ENCODE assay signal across 7 mouse cellular contexts in genomic region chr17:12940151-12940805, GRCm38 (mm10). TPM values are rescaled to one million over a fixed set of nuclear protein-coding genes. Genes with fewer than 3 reads are reported as not detected.
DNase-seq lines count a peak whose midpoint lies in the region; ATAC-seq and TF ChIP-seq lines count a peak whose summit lies in the region.

TSS of gene Acat3 (minus strand) at chr17:12940600.

- H3K79me3 ChIP-seq in C2C12 (ENCODE audit: low read depth): no peaks in the 10 kb centered on the region

- H3K27ac ChIP-seq in ES-E14 (ENCODE audit: insufficient read depth, low read depth, low read length, poor library complexity, severe bottlenecking): no peak within 1 kb of the TSS
- H3K27ac ChIP-seq in embryonic facial prominence, embryonic 12.5 days: no peak within 1 kb of the TSS
- H3K27ac ChIP-seq in intestine, embryonic 14.5 days (ENCODE audit: low read depth): no peak within 1 kb of the TSS
- H3K27ac ChIP-seq in liver, embryonic 16.5 days (ENCODE audit: low read length): peak within 1 kb of the TSS; percentile 50

- H3K4me1 ChIP-seq in ES-E14 (ENCODE audit: control insufficient read depth in 2 of 2, insufficient read depth in 2 of 2, low read length in 2 of 2, poor library complexity in 1 of 2): no peaks in the 10 kb centered on the region; a peak in 2 of 4 replicates
- H3K4me1 ChIP-seq in embryonic facial prominence, embryonic 12.5 days: peaks cover 3% of the 10 kb centered on the region; the same call in 1 of the 2 replicates
- no peaks in the 10 kb centered on the region for H3K4me1 ChIP-seq in intestine, embryonic 14.5 days (replicated peaks; ENCODE audit: control insufficient read depth, insufficient read depth, low read length)
- H3K4me1 ChIP-seq in liver, embryonic 16.5 days (ENCODE audit: control insufficient read depth, low read depth, low read length): peaks cover 8% of the 10 kb centered on the region

- peak within 1 kb of the TSS; percentile 29; the same call in 1 of the 2 replicates for H3K9ac ChIP-seq in ES-E14 (ENCODE audit: insufficient read depth, low read depth, low read length, poor library complexity, severe bottlenecking)
- peak within 1 kb of the TSS; percentile 5; the same call in 1 of the 2 replicates for H3K9ac ChIP-seq in embryonic facial prominence, embryonic 12.5 days
- H3K9ac ChIP-seq in intestine, embryonic 14.5 days (ENCODE audit: low read length): no peak within 1 kb of the TSS
- peak within 1 kb of the TSS; percentile 31; the same call in 1 of the 2 replicates for H3K9ac ChIP-seq in liver, embryonic 16.5 days (ENCODE audit: low read depth, low read length)

- no peaks in the 10 kb centered on the region for H3K9me3 ChIP-seq in ES-E14 (ENCODE audit: control insufficient read depth, insufficient read depth, low read depth, low read length)
- H3K9me3 ChIP-seq in embryonic facial prominence, embryonic 12.5 days: no peaks in the 10 kb centered on the region
- no peaks in the 10 kb centered on the region for H3K9me3 ChIP-seq in intestine, embryonic 14.5 days (ENCODE audit: control insufficient read depth, low read length)
- no peaks in the 10 kb centered on the region for H3K9me3 ChIP-seq in liver, embryonic 16.5 days (replicated peaks; ENCODE audit: control insufficient read depth, low read length)

- peak within 1 kb of the TSS; percentile 50 for H3K4me2 ChIP-seq in embryonic facial prominence, embryonic 12.5 days (replicated peaks)
- peak within 1 kb of the TSS; percentile 41 for H3K4me2 ChIP-seq in intestine, embryonic 14.5 days (ENCODE audit: low read length)
- peak within 1 kb of the TSS; percentile 62 for H3K4me2 ChIP-seq in liver, embryonic 16.5 days (ENCODE audit: low read depth, low read length)

- H3K4me3 ChIP-seq in C2C12 (ENCODE audit: insufficient read depth, poor library complexity, severe bottlenecking): no peak within 1 kb of the TSS
- H3K4me3 ChIP-seq in ES-E14 (ENCODE audit: insufficient read depth in 1 of 2, low read depth in 1 of 2, low read length in 2 of 2, poor library complexity in 1 of 2, severe bottlenecking in 1 of 2): peak within 1 kb of the TSS; percentile 38 to 56
- peak within 1 kb of the TSS; percentile 23 for H3K4me3 ChIP-seq in embryonic facial prominence, embryonic 12.5 days
- peak within 1 kb of the TSS; percentile 24 for H3K4me3 ChIP-seq in intestine, embryonic 14.5 days (ENCODE audit: low read depth, low read length)
- peak within 1 kb of the TSS; percentile 48 for H3K4me3 ChIP-seq in liver, embryonic 16.5 days (ENCODE audit: low read depth, low read length)

- peaks cover 22% of the 10 kb centered on the region for H3K36me3 ChIP-seq in C2C12 (ENCODE audit: control insufficient read depth, insufficient read depth)
- peaks cover 6% of the 10 kb centered on the region; the same call in 1 of the 2 replicates for H3K36me3 ChIP-seq in ES-E14 (ENCODE audit: control insufficient read depth, insufficient read depth, low read length, poor library complexity, severe bottlenecking)
- H3K36me3 ChIP-seq in embryonic facial prominence, embryonic 12.5 days: peaks cover 26% of the 10 kb centered on the region
- H3K36me3 ChIP-seq in intestine, embryonic 14.5 days (ENCODE audit: control insufficient read depth, insufficient read depth, low read length): peaks cover 25% of the 10 kb centered on the region
- no peaks in the 10 kb centered on the region for H3K36me3 ChIP-seq in liver, embryonic 16.5 days (ENCODE audit: control insufficient read depth, insufficient read depth)

- no peaks in the 10 kb centered on the region for H3K27me3 ChIP-seq in C2C12 (ENCODE audit: control insufficient read depth, insufficient read depth, insufficient read length)
- no peaks in the 10 kb centered on the region for H3K27me3 ChIP-seq in embryonic facial prominence, embryonic 12.5 days
- H3K27me3 ChIP-seq in intestine, embryonic 14.5 days (replicated peaks; ENCODE audit: control insufficient read depth, insufficient read depth, low read length): no peaks in the 10 kb centered on the region
- H3K27me3 ChIP-seq in liver, embryonic 16.5 days (ENCODE audit: control insufficient read depth, insufficient read depth, low read depth, low read length): no peaks in the 10 kb centered on the region

- in situ Hi-C loops in ES-E14 (cut with MboI; ENCODE audit: low sequenced_read_pairs in 2 of 2, unreplicated experiment in 2 of 2): no loop called here

- H3K79me2 ChIP-seq in C2C12 (ENCODE audit: control insufficient read depth, insufficient read depth): no peaks in the 10 kb centered on the region

- no peak for DNase-seq in ES-E14 (ENCODE audit: low read depth, low spot score)
- peak; percentile 64 for DNase-seq in intestine, embryonic 14.5 days (ENCODE audit: low spot score)
- DNase-seq in urinary bladder, postnatal 4 days (ENCODE audit: low spot score in 2 of 2): no peak
- no peak for DNase-seq in right cerebral cortex, postnatal 4 days

- ATAC-seq in embryonic facial prominence, embryonic 12.5 days (ENCODE audit: insufficient number of reproducible peaks, insufficient read depth, low FRiP score, low TSS enrichment): peak; percentile 84; the same call in 1 of the 2 replicates
- peak; percentile 63; the same call in 1 of the 2 replicates for ATAC-seq in intestine, embryonic 14.5 days (replicated peaks; ENCODE audit: low FRiP score, low TSS enrichment, low read depth)
- ATAC-seq in liver, embryonic 16.5 days (ENCODE audit: low read depth): peak; percentile 76

- peak within 1 kb of the TSS; percentile 63 for H3ac ChIP-seq in C2C12 (ENCODE audit: control insufficient read depth, insufficient read length, low read depth)

- 16% methylated on average over 27 of the region's 27 CpGs for WGBS in embryonic facial prominence, embryonic 12.5 days
- 11% methylated on average over 27 of the region's 27 CpGs for WGBS in intestine, embryonic 14.5 days
- 9% methylated on average over 27 of the region's 27 CpGs for WGBS in liver, embryonic 16.5 days (ENCODE audit: insufficient replicate concordance)

- no peak for TF ChIP-seq CTCF in C2C12 (IDR thresholded peaks at IDR 0.05; ENCODE audit: control insufficient read depth, insufficient read depth, insufficient read length)

TF ChIP-seq in C2C12, 6 proteins besides CTCF, POLR2A, EP300 and RAD21:
- no peak for TF ChIP-seq MAX (IDR thresholded peaks at IDR 0.05)
- TF ChIP-seq FOSL1 (IDR thresholded peaks at IDR 0.05; ENCODE audit: insufficient read depth, low read length, poor library complexity, severe bottlenecking): no peak
- no peak for TF ChIP-seq CEBPB (IDR thresholded peaks at IDR 0.05; ENCODE audit: low read depth)
- TF ChIP-seq MYOD1 (IDR thresholded peaks at IDR 0.05; ENCODE audit: control insufficient read depth, insufficient read length, low read depth): no peak
- no peak for TF ChIP-seq USF1 (IDR thresholded peaks at IDR 0.05; ENCODE audit: low read depth)
- TF ChIP-seq MYOG (IDR thresholded peaks at IDR 0.05; ENCODE audit: control insufficient read depth, extremely low read depth, insufficient read length): no peak

TF ChIP-seq in ES-E14, 5 proteins besides CTCF, POLR2A, EP300 and RAD21:
- no peak for TF ChIP-seq CHD2 (IDR thresholded peaks at IDR 0.05; ENCODE audit: low read depth, low read length)
- no peak for TF ChIP-seq MAFK (IDR thresholded peaks at IDR 0.05; ENCODE audit: insufficient read depth, low read depth, low read length)
- TF ChIP-seq ZNF384 (IDR thresholded peaks at IDR 0.05; ENCODE audit: low read depth, low read length): no peak
- no peak for TF ChIP-seq HCFC1 (IDR thresholded peaks at IDR 0.05; ENCODE audit: borderline replicate concordance, insufficient read depth, low read length)

RNA-seq across cellular contexts. Expression of gene Acat3, which starts in this region (rescaled TPM):
- 0.50 TPM for polyA plus RNA-seq in C2C12 (2012; fragmentation: generic; extraction: Trizol)
- total RNA-seq in ES-E14 (2012; rRNA removed): 6.4 and 9.1 TPM in 2 replicates
- polyA plus RNA-seq in embryonic facial prominence, embryonic 12.5 days (2016; fragmentation: Nextera tagmentation; extraction: Ambion mirVana): 1.0 and 1.4 TPM in 2 replicates
- polyA plus RNA-seq in intestine, embryonic 14.5 days (2014; fragmentation: Nextera tagmentation; extraction: Ambion mirVana): 0.81 and 1.1 TPM in 2 replicates
- polyA plus RNA-seq in liver, embryonic 16.5 days (2015; fragmentation: Nextera tagmentation; extraction: Ambion mirVana): 15.1 and 16.5 TPM in 2 replicates
